Mouse (Mus musculus): ENCODE measurements around the gene Ptprk.
A peak's percentile ranks its signal among the peaks of the same experiment; 100 is the strongest.

Gene Ptprk

GRCm38 (mm10) chr10:28074653-28075451, at the start of gene Ptprk:
Gene Ptprk, plus strand, starts transcription at chr10:28074820.
- peak; percentile 88 for DNase-seq (ENCODE audit: low read depth, low spot score)

GRCm38 (mm10) chr10:28027791-28028190, 46.8 kb upstream of the Ptprk start:
- no peak for DNase-seq (ENCODE audit: low read depth, low spot score)

- DNase-seq (ENCODE audit: low read depth, low spot score) = peak; percentile 74
These were observed 38.2 kb upstream of the Ptprk start for GRCm38 (mm10) chr10:28036456-28036855.

- no peak for DNase-seq (ENCODE audit: low read depth, low spot score)
These were observed 19.9 kb upstream of the Ptprk start for GRCm38 (mm10) chr10:28054764-28055163.

GRCm38 (mm10) chr10:28059222-28059621, 15.4 kb upstream of the Ptprk start:
- no peak for DNase-seq (ENCODE audit: low read depth, low spot score)

- no peak for DNase-seq (ENCODE audit: low read depth, low spot score)
These were observed 6.6 kb upstream of the Ptprk start for GRCm38 (mm10) chr10:28067997-28068396.

GRCm38 (mm10) chr10:28073991-28074652, 498 bp upstream of the Ptprk start:
- peak; percentile 54 for DNase-seq (ENCODE audit: low read depth, low spot score)

GRCm38 (mm10) chr10:28075491-28076035, 943 bp downstream of the Ptprk start:
- peak; percentile 56 for DNase-seq (ENCODE audit: low read depth, low spot score)

- DNase-seq (ENCODE audit: low read depth, low spot score) = no peak
These were observed 1.6 kb downstream of the Ptprk start for GRCm38 (mm10) chr10:28076036-28076855.

GRCm38 (mm10) chr10:28078270-28078669, 3.6 kb downstream of the Ptprk start:
- peak; percentile 65 for DNase-seq (ENCODE audit: low read depth, low spot score)

- DNase-seq (ENCODE audit: low read depth, low spot score) = no peak
These were observed 6.6 kb downstream of the Ptprk start for GRCm38 (mm10) chr10:28081221-28081620.

- no peak for DNase-seq (ENCODE audit: low read depth, low spot score)
These were observed 8.6 kb downstream of the Ptprk start for GRCm38 (mm10) chr10:28083183-28083582.

- no peak for DNase-seq (ENCODE audit: low read depth, low spot score)
These were observed 9.0 kb downstream of the Ptprk start for GRCm38 (mm10) chr10:28083625-28084024.

- peak; percentile 85 for DNase-seq (ENCODE audit: low read depth, low spot score)
These were observed 12.7 kb downstream of the Ptprk start for GRCm38 (mm10) chr10:28087341-28087740.

GRCm38 (mm10) chr10:28087749-28088148, 13.1 kb downstream of the Ptprk start:
- no peak for DNase-seq (ENCODE audit: low read depth, low spot score)

- no peak for DNase-seq (ENCODE audit: low read depth, low spot score)
These were observed 21.4 kb downstream of the Ptprk start for GRCm38 (mm10) chr10:28096007-28096406.

- no peak for DNase-seq (ENCODE audit: low read depth, low spot score)
These were observed 23.0 kb downstream of the Ptprk start for GRCm38 (mm10) chr10:28097637-28098036.

GRCm38 (mm10) chr10:28098923-28099322, 24.3 kb downstream of the Ptprk start:
- DNase-seq (ENCODE audit: low read depth, low spot score) = no peak

- DNase-seq (ENCODE audit: low read depth, low spot score) = no peak
These were observed 28.8 kb downstream of the Ptprk start for GRCm38 (mm10) chr10:28103406-28103906.

GRCm38 (mm10) chr10:28103924-28104323, 29.3 kb downstream of the Ptprk start:
- DNase-seq (ENCODE audit: low read depth, low spot score) = no peak

GRCm38 (mm10) chr10:28105247-28105646, 30.6 kb downstream of the Ptprk start:
- DNase-seq (ENCODE audit: low read depth, low spot score) = no peak
